In genomic region chr10:12930351-12930905, GRCm38 (mm10) we compare ENCODE assay signal across 27 mouse cellular contexts. TPM values are rescaled to one million over a fixed set of nuclear protein-coding genes. Genes with fewer than 3 reads are reported as not detected.
DNase-seq lines count a peak whose midpoint lies in the region; ATAC-seq lines count a peak whose summit lies in the region.
"Had no signal": no experiment of that assay in that cellular context is flagged by ENCODE, and none has a peak within 500 bp of the region (broad histone marks: within the 10 kb centered on the region; RNA-seq: fewer than 3 reads in every experiment).

No protein-coding gene starts in this region.

- H3K27ac ChIP-seq in embryonic facial prominence, embryonic 14.5 days (replicated peaks; ENCODE audit: low read depth, low read length): 0 out of 2 replicates have a peak overlapping the region, but pooled peaks have one; percentile 15
- H3K27ac ChIP-seq in embryonic facial prominence, embryonic 10.5 days (replicated peaks): no peak overlapping the region
- H3K27ac ChIP-seq: forebrain, embryonic 10.5 days; forebrain, embryonic 13.5 days; gastrocnemius, adult 2 months; heart, embryonic 13.5 days; hindbrain, embryonic 14.5 days; hindbrain, postnatal 0 days; intestine, embryonic 15.5 days had no signal

- no peak overlapping the region for H3K4me2 ChIP-seq in embryonic facial prominence, embryonic 14.5 days (ENCODE audit: low read depth, low read length)
- H3K4me2 ChIP-seq: forebrain, embryonic 13.5 days; heart, embryonic 13.5 days; hindbrain, embryonic 14.5 days; intestine, embryonic 15.5 days had no signal

- no peak overlapping the region for H3K9ac ChIP-seq in embryonic facial prominence, embryonic 14.5 days (ENCODE audit: low read depth, low read length)
- H3K9ac ChIP-seq: embryonic facial prominence, embryonic 13.5 days; forebrain, embryonic 13.5 days; forebrain, postnatal 0 days; heart, embryonic 13.5 days; hindbrain, embryonic 14.5 days; intestine, embryonic 15.5 days had no signal

- H3K4me1 ChIP-seq in embryonic facial prominence, embryonic 14.5 days (ENCODE audit: control insufficient read depth, insufficient read depth, low read length): peaks cover 4% of the 10 kb centered on the region
- H3K4me1 ChIP-seq in embryonic facial prominence, embryonic 10.5 days: peaks cover 14% of the 10 kb centered on the region
- H3K4me1 ChIP-seq: intestine, embryonic 15.5 days had no signal

- H3K4me3 ChIP-seq in embryonic facial prominence, embryonic 14.5 days (ENCODE audit: low read depth, low read length): no peak overlapping the region
- H3K4me3 ChIP-seq in embryonic facial prominence, embryonic 10.5 days: no peak overlapping the region
- H3K4me3 ChIP-seq: embryonic facial prominence, embryonic 13.5 days; forebrain, embryonic 10.5 days; forebrain, embryonic 13.5 days; gastrocnemius, adult 2 months; heart, embryonic 13.5 days; intestine, embryonic 15.5 days had no signal

- H3K36me3 ChIP-seq in embryonic facial prominence, embryonic 14.5 days (ENCODE audit: control insufficient read depth, insufficient read depth, low read length): no peaks in the 10 kb centered on the region
- no peaks in the 10 kb centered on the region for H3K36me3 ChIP-seq in embryonic facial prominence, embryonic 10.5 days (replicated peaks)
- H3K36me3 ChIP-seq: embryonic facial prominence, embryonic 13.5 days; forebrain, embryonic 10.5 days; heart, embryonic 13.5 days; intestine, embryonic 15.5 days had no signal

- 37% methylated on average over 6 of the region's 6 CpGs for WGBS in embryonic facial prominence, embryonic 14.5 days
- 27% methylated on average over 6 of the region's 6 CpGs for WGBS in embryonic facial prominence, embryonic 10.5 days

- no peak for DNase-seq in embryonic facial prominence, embryonic 14.5 days (ENCODE audit: low spot score)
- no peak for DNase-seq in embryonic facial prominence, embryonic 10.5 days (ENCODE audit: low spot score)
- DNase-seq in A20 (ENCODE audit: low read depth, low spot score) (peak; percentile 69), ZHBTc4 (ENCODE audit: low read depth, low spot score) (peak; percentile 62)
- no peak for DNase-seq in cerebellum, adult 18-20 months
- DNase-seq in cerebellum, postnatal 4 days (ENCODE audit: low spot score in 2 of 2): no peak
- DNase-seq: adrenal gland, postnatal 14 days; B cell, adult 2 months; cerebellum, adult 11-12 months; cerebellum, adult 9-10 months; cerebellum, postnatal 14 days; forebrain, postnatal 0 days; gastrocnemius, adult 2 months; gastrocnemius, postnatal 14 days; heart, adult 11 months; heart, postnatal 14 days; heart, postnatal 4 days; kidney, adult 18-20 months; kidney, adult 9 months had no signal

- no peak for ATAC-seq in embryonic facial prominence, embryonic 14.5 days (ENCODE audit: low read depth)
- ATAC-seq: CD4-positive, CD25-positive, alpha-beta regulatory T cell, adult 4 months; forebrain, embryonic 13.5 days; forebrain, postnatal 0 days; hindbrain, postnatal 0 days; intestine, embryonic 15.5 days had no signal

- no peaks in the 10 kb centered on the region for H3K27me3 ChIP-seq in embryonic facial prominence, embryonic 14.5 days (replicated peaks; ENCODE audit: control insufficient read depth, insufficient read depth, low read length)
- 0 out of 2 replicates have a peak, but pooled peaks cover 3% of the 10 kb centered on the region for H3K27me3 ChIP-seq in embryonic facial prominence, embryonic 10.5 days (replicated peaks; ENCODE audit: low read depth, poor library complexity, severe bottlenecking)
- H3K27me3 ChIP-seq: embryonic facial prominence, embryonic 13.5 days; forebrain, embryonic 13.5 days; heart, embryonic 13.5 days; intestine, embryonic 15.5 days had no signal

- no peaks in the 10 kb centered on the region for H3K9me3 ChIP-seq in embryonic facial prominence, embryonic 14.5 days (ENCODE audit: control insufficient read depth, low read length)
- H3K9me3 ChIP-seq in embryonic facial prominence, embryonic 10.5 days: no peaks in the 10 kb centered on the region
- H3K9me3 ChIP-seq: embryonic facial prominence, embryonic 13.5 days; forebrain, embryonic 10.5 days; forebrain, embryonic 13.5 days; heart, embryonic 13.5 days; intestine, embryonic 15.5 days had no signal

RNA-seq across cellular contexts. Expression of gene Stx11, which starts 33.7 kb away (rescaled TPM):
- 3.8 and 5.4 TPM in 2 replicates for polyA plus RNA-seq in embryonic facial prominence, embryonic 14.5 days (2014; fragmentation: Nextera tagmentation; extraction: Ambion mirVana)
- polyA plus RNA-seq in embryonic facial prominence, embryonic 10.5 days (2016; fragmentation: Nextera tagmentation; extraction: Ambion mirVana): 1.0 and 1.4 TPM in 2 replicates

Comparison
In these comparisons a context has a peak if more than half of its experiments do, and no peak if none do; other contexts are left out.
1. DNase-seq: peak in A20 (single experiment) and ZHBTc4 (single experiment); none in embryonic facial prominence, embryonic 14.5 days (single experiment), embryonic facial prominence, embryonic 10.5 days (single experiment), cerebellum, adult 18-20 months (0 of 2) and cerebellum, postnatal 4 days (0 of 2).